Mouse (Mus musculus): ENCODE measurements around the gene Lrrc8c.

Gene Lrrc8c

DNA sequence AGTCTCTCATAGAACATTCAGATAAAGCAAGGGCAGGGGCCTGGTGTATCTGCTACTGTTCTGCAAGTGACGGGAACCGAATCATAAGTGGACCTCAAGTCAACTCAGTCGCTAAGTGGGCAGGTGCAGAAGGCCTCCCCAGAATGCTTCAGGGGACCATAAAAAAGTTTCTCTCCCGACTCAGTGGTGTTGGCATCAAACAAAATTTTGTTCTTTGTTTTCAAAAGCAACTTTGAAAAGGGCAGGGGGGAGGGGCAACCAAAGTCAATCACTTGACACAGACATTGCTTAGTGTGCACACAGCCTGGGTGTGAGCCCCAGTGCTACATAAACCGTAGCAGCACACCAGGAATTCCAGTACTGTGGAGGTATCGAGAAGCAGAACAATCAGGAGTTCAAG, 116.4 kb downstream of the Lrrc8c start:
- DNase-seq (ENCODE audit: low read depth, low spot score): no peak

DNA sequence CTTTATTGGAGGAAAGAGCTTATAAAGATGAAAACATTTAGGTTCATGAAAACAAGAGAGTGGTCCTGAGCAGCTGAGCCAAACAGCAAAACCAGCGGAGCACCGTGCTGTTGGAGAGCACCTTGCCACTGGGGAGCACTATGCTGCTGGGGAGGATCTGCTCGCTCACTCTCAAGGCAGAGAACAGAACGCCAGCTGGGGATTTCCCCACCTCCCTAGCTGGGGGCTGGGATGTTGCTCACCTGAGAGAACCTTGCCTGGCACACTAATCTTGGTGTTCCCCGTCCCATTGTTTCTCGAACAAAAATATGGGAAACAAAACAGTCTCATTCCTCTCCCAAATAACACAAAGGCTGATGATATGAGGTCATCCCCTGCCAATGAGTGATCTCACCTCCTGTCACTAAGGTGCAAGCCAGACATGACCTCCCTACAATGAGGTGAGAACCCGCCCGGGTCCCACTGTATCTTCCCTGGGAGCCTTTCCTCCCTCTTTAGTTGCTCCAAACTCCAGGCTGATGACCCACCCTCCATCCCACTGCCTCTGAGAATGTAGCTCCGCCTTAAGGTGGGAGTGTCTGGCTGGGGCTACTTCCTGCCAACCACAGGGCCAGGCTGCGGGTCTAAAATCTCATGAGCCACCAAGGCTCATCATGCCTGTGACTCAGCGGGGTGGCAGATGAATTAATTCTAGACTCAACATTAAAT, 117.5 kb downstream of the Lrrc8c start:
- peak; percentile 57 for DNase-seq (ENCODE audit: low read depth, low spot score)

DNA sequence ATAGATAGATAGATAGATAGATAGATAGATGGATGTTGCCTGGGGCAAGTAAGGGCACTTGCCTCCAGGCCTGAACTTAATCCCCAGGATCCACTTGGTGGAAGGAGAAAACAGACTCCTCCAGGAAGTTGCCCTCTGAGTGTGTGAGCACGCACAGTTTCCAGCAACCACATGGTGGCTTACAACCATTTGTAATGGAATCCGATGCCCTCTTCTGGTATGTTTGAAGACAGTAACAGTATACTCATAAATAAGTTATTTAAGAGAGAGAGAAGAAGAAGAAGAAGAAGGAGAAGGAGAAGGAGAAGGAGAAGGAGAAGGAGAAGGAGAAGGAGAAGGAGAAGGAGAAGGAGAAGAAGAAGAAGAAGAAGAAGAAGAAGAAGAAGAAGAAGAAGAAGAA, 119.1 kb downstream of the Lrrc8c start:
- DNase-seq (ENCODE audit: low read depth, low spot score): peak; percentile 25

DNA sequence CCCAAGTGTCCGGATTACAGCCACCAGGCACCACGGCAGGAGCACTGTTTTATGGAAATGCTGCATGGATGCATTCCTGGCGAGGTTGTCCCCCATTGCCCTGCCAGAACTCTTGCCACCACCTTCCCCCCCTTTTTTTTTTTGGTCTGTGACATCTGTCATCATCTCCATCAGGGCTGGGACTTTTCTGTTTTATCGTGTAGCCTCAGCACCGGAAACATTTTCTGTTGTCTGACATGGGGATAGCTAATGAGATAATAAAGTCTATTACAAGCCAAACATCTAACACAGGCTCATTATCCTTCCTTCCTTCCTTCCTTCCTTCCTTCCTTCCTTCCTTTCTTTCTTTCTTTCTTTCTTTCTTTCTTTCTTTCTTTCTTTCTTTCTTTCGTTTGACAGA, 119.7 kb downstream of the Lrrc8c start:
- no peak for DNase-seq (ENCODE audit: low read depth, low spot score)

DNA sequence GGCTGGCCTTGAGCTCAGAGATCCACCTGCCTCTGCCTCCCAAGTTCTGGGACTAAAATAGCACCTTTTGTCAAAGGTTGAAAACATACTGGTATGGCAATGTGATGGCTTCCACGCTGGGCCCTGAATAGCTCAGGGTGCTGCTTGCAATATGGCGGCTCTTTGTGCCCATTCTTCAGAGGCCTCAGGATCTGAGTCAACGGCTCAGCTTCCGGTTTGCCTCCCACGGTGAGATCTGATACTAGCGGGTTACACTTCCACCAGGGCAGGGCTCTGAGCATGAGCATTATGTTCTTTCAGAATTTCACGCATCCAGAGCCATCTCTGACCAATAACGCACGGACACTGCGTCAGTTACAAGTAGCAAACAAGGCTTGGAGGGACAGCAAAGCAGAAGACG, 120.2 kb downstream of the Lrrc8c start:
- DNase-seq (ENCODE audit: low read depth, low spot score): no peak

DNA sequence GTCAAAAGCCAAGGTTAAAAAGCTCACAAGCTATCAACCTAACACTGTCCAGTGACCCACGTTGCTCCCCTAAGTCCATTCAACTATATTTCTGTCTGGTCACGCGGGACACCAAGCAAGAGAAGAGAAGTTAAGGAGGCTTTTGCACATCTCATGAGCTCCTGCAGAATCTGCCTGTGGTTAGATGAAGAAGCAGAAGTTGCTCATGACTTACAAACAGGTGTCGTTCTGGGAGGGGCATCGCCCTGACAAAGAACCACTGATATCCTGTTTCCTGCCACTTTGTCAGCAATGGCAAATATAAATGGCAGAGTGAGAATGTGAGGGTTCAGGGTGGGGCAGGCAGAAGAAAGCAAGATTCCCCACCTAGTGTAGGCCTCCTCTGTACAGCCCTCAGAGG, 123.3 kb downstream of the Lrrc8c start:
- DNase-seq (ENCODE audit: low read depth, low spot score): no peak

DNA sequence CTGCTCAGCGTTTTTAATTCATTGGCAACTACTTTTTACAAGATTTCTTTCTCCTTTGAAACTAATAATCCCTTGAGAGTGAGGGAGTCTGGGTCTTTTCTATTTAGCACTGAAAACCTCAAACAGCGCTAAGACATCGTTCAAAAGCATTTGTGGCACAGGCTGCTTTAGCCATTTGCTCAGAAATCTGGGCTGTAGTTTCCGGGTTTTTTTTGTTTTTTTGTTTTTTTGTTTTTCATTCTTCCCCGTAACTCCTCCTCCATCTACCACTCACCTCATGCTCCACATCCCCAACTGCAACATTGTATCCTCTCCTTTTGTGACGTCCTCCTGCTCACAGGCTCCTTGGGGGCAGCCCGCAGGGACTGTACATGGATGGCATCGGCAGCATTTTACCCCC, 124.1 kb downstream of the Lrrc8c start:
- no peak for DNase-seq (ENCODE audit: low read depth, low spot score)

DNA sequence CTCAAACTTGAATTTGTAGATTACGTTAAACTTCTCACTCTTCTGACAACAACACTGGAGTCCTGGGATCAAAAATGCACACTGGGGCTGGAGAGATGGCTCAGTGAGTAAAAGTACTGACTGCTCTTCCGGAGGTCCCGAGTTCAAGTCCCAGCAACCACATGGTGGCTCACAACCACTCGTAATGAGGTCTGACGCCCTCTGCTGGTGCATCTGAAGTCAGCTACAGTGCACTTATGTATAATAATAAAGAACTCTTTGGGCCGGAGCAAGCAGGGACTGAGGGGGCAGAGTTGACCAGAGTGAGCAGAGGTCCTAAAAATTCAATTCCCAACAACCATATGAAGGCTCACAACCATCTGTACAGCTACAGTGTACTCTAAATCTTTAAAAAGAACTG, 125.0 kb downstream of the Lrrc8c start:
- DNase-seq (ENCODE audit: low read depth, low spot score): peak; percentile 27

DNA sequence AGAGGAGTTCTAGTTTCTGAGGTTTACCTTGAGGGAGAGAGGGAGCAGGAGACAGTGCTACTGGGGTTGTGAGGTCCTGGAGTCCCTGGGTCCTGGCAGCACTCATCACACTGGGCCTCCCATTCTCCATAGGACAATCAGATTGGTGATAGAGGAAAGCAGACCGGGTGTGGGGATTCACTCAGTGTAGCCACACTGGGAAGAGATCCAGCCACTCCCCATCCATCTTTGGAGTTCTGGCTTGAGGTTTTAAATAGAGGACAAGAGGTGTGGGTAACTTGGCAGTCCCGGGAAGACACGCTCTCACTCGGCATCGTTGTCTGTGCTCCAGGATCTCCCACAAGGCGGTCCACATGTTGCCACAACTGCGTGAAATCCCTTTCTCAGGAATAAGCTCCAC, 127.9 kb downstream of the Lrrc8c start:
- DNase-seq (ENCODE audit: low read depth, low spot score): no peak

DNA sequence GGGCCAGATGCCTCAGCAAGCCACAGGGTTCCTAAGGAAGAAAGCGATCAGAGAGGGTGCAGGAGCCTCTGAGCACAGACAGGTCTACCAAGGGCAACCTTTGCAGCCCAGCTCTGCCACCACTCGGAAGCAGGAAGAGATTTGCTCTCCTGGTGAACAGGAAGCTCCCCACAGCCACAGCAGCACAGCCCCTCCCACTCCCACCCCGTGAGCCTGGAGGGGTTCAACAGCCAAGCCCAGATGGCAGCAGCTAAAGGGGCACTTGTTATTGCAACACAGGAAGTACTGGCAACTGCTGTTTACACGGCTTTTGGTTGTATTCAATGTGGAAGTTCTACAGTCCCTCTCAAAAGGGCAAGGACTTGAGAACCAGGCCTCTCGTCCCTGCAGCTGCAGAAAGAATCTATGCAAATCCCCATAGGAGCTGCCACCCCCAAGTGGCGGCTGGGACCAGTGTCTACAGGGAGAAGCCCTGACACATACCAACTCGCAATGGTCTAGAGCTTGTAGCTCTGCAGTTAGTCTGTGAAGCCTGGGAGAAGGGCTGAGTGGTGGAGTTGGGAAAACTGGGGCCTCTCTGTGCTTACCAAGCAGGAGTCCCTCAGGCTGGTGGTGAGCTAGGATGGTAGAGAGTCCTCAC, 129.6 kb downstream of the Lrrc8c start:
- peak; percentile 13 for DNase-seq (ENCODE audit: low read depth, low spot score)

DNA sequence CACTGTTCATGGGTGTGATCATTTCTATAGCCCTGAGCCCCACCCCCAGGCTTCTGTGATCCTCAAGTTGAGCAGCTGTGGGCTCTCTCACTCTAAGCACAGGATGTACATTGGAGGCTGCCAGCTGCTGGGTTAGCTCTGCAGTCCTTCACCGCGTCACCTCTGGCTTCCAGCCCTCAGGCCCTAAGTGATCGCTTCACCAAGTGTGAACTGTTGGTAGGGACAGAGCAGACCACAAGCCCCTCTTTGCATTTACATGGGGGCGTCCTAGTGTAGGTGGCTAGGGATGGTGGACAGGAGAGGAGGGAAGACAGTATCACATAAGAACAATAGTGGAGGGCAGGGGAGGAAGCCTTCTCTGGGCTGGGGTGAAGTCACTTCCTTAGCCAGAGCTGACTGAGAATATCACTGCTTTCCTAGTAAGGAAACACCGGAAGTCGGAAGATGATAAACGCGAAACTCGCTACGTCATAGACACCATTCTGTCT, 130.4 kb downstream of the Lrrc8c start:
- DNase-seq (ENCODE audit: low read depth, low spot score): no peak

DNA sequence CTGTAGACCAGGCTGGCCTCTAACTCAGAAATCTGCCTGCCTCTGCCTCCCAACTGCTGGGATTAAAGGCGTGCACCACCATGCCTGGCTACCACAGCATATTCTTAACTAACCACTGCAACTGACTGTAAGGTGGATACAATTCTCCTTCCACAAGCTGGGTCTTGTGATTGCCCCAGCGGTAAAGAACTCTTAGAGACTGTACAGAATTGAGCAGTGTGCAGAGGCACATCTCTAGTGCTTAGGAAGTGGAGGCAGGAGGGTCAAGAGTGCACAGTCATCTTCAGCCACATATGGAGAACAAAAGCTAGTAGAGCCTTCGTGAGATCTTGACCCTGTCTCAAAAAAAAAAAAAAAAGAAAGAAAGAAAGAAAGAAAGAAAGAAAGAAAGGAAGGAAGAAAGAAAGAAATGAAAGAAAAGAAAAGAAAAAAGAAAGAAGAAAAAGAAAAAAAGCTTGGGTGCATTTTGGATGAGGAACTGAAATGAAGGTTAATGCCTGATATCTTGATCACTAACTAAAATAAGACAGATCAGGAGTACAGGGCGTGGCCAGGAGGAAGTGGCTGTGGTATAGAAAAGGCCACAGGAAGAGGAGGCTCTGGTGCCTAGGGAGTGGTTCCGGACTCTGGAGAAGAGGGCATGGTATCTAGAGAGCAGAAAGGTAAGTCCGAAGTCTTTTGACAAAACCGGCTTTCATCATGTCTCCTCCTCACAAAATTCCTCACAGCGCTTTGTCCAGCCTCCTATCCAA, 131.7 kb downstream of the Lrrc8c start:
- DNase-seq (ENCODE audit: low read depth, low spot score): no peak

DNA sequence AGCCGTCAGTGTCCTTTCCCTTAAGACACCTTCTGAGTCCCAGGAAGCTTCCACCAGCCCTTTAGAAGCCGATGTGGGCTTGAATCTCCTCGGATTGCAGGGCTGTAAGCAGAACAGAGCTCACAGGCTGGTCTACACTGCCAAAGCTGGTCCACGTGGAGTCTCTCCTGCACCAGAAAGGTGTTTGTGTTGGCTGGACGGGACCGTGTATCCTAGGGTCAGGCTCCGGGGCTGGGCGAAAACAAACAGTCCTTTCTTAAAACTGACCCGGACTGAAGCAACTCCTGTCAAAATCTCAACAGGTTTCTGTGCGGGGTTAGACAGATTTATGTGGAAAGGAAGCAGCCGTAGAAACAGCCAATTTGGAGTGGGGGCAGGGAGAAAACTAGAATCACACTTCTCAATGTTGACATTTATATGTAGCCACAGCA, 132.4 kb downstream of the Lrrc8c start:
- no peak for DNase-seq (ENCODE audit: low read depth, low spot score)

DNA sequence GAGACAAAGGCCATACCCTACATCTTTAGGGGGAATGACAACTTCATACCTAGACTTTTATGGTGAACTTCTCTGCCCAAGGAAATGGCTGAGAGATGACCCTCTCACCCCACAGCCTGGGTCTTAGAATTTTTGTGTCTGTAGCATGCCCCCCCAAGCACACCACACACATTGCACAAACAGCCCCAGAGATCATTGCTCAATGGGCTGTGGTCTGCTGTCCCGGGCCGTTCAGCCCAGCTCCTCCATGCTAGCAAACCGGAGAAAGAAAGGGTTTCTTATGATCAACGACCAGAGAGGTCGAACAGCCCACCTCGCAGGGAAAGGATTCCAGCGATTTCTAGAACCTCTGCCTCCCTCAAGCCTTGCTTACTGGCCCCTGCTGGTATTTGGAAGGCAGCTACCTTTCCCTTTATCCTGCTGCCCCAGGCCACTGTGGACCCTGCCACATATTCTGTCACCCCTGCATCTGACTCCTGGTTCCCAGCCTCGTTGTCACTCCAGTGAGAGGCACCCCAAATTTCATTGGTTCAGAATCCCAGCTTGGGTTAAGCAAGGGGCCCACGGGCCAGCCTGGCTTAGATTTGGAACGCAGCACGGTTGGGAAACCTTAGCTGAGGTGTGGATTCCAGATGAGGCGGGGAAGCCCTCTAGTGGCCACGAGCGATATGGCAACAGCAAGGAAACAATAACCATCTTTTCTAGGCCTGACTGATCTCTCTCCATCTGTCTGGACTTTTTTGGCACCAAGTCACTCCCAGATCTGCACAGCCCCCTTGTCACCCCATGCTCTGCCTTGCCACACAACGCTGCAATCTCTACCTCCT, 135.3 kb downstream of the Lrrc8c start:
- peak; percentile 72 for DNase-seq (ENCODE audit: low read depth, low spot score)

DNA sequence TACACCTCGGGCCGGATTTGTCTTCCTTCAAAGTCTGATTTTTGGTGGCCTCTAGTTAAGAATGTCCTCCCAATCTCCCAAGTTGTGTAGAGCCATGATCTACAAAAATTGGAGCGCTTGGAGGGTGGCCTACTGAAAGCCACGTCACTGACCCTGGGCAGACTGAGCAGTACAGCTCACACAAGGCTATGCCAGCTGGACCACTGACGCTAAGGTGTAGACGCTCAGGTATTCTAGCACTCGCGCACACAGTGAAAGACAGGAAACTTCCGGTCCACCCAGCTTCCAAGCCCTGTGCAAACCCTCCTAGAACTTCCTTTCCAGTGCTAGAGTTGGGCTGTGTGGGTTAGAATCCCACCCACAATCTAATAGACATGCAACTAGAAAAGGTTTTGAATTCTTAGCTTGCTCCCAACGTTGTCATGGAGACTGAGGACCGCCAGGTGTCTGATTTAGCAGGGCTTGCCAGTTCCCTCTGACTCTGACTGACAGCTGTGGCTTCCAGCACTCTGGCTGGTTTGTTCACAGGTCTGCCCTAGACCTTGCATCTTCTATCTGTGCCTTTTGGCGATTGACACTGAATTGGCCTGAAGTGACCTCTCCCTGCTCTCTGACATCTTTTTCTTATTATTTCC, 136.0 kb downstream of the Lrrc8c start:
- no peak for DNase-seq (ENCODE audit: low read depth, low spot score)

DNA sequence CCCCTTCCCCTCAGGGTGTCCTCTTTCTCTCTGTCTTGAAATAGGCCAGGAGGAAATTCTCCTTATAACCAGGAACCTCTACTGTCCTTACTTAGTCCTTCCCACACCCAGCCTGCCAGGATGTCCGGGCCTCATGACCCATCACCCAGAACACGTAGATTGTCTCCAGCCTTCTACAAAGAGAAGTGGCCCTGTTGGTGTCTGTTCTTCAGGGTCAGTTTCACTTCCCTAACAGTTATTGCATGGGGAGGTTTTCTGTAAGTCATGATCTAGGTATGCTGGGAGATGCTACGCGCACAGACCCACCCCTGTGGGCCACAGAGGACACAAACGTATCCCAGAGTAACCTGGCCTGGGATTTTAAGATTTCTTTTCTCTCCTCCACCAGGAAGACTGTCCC, 142.7 kb downstream of the Lrrc8c start:
- DNase-seq (ENCODE audit: low read depth, low spot score): no peak

Data from ES-CJ7 (cell line).